Mouse (Mus musculus) left cerebral cortex, adult 8-10 months (tissue): ENCODE measurements at regions not wholly inside any gene's neighbourhood (a gene's known extent, or its start where the extent isn't known, plus 50 kb on each side); places are given as distances from the start of the nearest gene placed in this dataset.

Experiments used
- DNase-seq, 2 experiments: peaks; one replicate each; pipeline ENCODE4 v3.0.0; 2022; ENCODE audit warnings: low spot score in 2 of 2

GRCm38 (mm10) chr1:177616335-177617239, 113.0 kb upstream of the 1700016C15Rik start:
- no peak for DNase-seq

GRCm38 (mm10) chr1:177620501-177621099, 109.0 kb upstream of the 1700016C15Rik start:
- no peak for DNase-seq

- DNase-seq, result no peak
These were observed 107.6 kb upstream of the 1700016C15Rik start for GRCm38 (mm10) chr1:177621854-177622590.

- DNase-seq, result no peak
These were observed 106.3 kb upstream of the 1700016C15Rik start for GRCm38 (mm10) chr1:177623304-177623726.

GRCm38 (mm10) chr1:177623735-177624134, 105.9 kb upstream of the 1700016C15Rik start:
- no peak for DNase-seq

- no peak for DNase-seq
These were observed 101.8 kb upstream of the 1700016C15Rik start for GRCm38 (mm10) chr1:177627814-177628213.

GRCm38 (mm10) chr1:177633966-177634602, 95.5 kb upstream of the 1700016C15Rik start:
- DNase-seq, result no peak

- DNase-seq, result no peak
These were observed 92.6 kb upstream of the 1700016C15Rik start for GRCm38 (mm10) chr1:177637061-177637460.

- DNase-seq, result no peak
These were observed 91.2 kb upstream of the 1700016C15Rik start for GRCm38 (mm10) chr1:177638381-177638780.

- DNase-seq, result peak in 1 of 2 experiments; percentile 21
These were observed 89.4 kb upstream of the 1700016C15Rik start for GRCm38 (mm10) chr1:177639931-177640846.

- DNase-seq, result no peak
These were observed 86.7 kb upstream of the 1700016C15Rik start for GRCm38 (mm10) chr1:177642712-177643467.

- DNase-seq, result no peak
These were observed 86.0 kb upstream of the 1700016C15Rik start for GRCm38 (mm10) chr1:177643662-177644061.

- no peak for DNase-seq
These were observed 85.4 kb upstream of the 1700016C15Rik start for GRCm38 (mm10) chr1:177644214-177644613.

- no peak for DNase-seq
These were observed 84.3 kb upstream of the 1700016C15Rik start for GRCm38 (mm10) chr1:177645327-177645726.

GRCm38 (mm10) chr1:177645897-177646535, 83.6 kb upstream of the 1700016C15Rik start:
- no peak for DNase-seq

- DNase-seq, result no peak
These were observed 81.7 kb upstream of the 1700016C15Rik start for GRCm38 (mm10) chr1:177647876-177648275.

GRCm38 (mm10) chr1:177648974-177649373, 80.6 kb upstream of the 1700016C15Rik start:
- DNase-seq, result no peak

- no peak for DNase-seq
These were observed 78.4 kb upstream of the 1700016C15Rik start for GRCm38 (mm10) chr1:177651219-177651618.

- no peak for DNase-seq
These were observed 66.5 kb upstream of the 1700016C15Rik start for GRCm38 (mm10) chr1:177663163-177663562.
